Mouse (Mus musculus) MEL (cell line): ENCODE data around the gene Matn1. TPM values are rescaled to one million over a fixed set of nuclear protein-coding genes. Genes with fewer than 3 reads are reported as not detected.
A peak's percentile ranks its signal among the peaks of the same experiment; 100 is the strongest.

Source experiments
- DNase-seq: peaks from one replicate; pipeline ENCODE4 v3.0.0; 2011; ENCODE audit warnings: low read depth, low spot score
- H3K27ac ChIP-seq: 2 replicates; pipeline ENCODE4 v1.5.1; 2012; ENCODE audit warnings: low read depth, mild to moderate bottlenecking, control low read depth, low read length, moderate library complexity; ENCODE audit not compliant: control insufficient read depth
- H3K27me3 ChIP-seq, 2 experiments: fragments of 150-350 bp in 1 of 2; sonication (generic) in 1 of 2; 2 replicates each; pipeline ENCODE4 v1.6.1; 2012; ENCODE audit warnings: low read length in 2 of 2, mild to moderate bottlenecking in 2 of 2, improper control_type of control experiment in 1 of 2, moderate library complexity in 1 of 2; ENCODE audit not compliant: insufficient read depth in 2 of 2, control insufficient read depth in 1 of 2
- H3K36me3 ChIP-seq, 2 experiments: 2 replicates each; pipeline ENCODE4 v1.6.1; 2012 to 2014; ENCODE audit warnings: low read length in 2 of 2, improper control_type of control experiment in 1 of 2, inconsistent platforms in 1 of 2, mild to moderate bottlenecking in 1 of 2; ENCODE audit not compliant: insufficient read depth in 2 of 2, control insufficient read depth in 1 of 2
- H3K4me1 ChIP-seq, 2 experiments: fragments of 150-350 bp in 1 of 2; sonication (generic) in 1 of 2; 2 replicates each; pipeline ENCODE4 v1.6.1; 2012; ENCODE audit warnings: low read length in 2 of 2, improper control_type of control experiment in 1 of 2, mild to moderate bottlenecking in 1 of 2; ENCODE audit not compliant: insufficient read depth in 2 of 2, control insufficient read depth in 1 of 2
- H3K4me3 ChIP-seq, 2 experiments: fragments of 150-350 bp in 1 of 2; sonication (generic) in 1 of 2; 2 replicates each; pipeline ENCODE4 v1.5.1; 2012; ENCODE audit warnings: low read depth in 2 of 2, low read length in 2 of 2, mild to moderate bottlenecking in 2 of 2, moderate library complexity in 2 of 2, control low read depth in 1 of 2, improper control_type of control experiment in 1 of 2; ENCODE audit not compliant: control insufficient read depth in 1 of 2, insufficient read depth in 1 of 2
- H3K79me2 ChIP-seq: 2 replicates; pipeline ENCODE4 v1.6.1; 2012; ENCODE audit warnings: mild to moderate bottlenecking, low read length, moderate library complexity; ENCODE audit not compliant: control insufficient read depth, poor library complexity, insufficient read depth
- H3K9ac ChIP-seq: 2 replicates; pipeline ENCODE4 v1.6.1; 2012; ENCODE audit warnings: low read depth, mild to moderate bottlenecking, control low read depth, low read length, moderate library complexity; ENCODE audit not compliant: control insufficient read depth, poor library complexity, severe bottlenecking
- H3K9me3 ChIP-seq: fragments of 150-350 bp; sonication (generic); replicated peaks from 2 replicates; pipeline ENCODE4 v1.6.1; 2012; ENCODE audit warnings: mild to moderate bottlenecking, low read length, improper control_type of control experiment, moderate library complexity; ENCODE audit not compliant: insufficient read depth
- CHD1 ChIP-seq: IDR thresholded peaks from 2 replicates; pipeline ENCODE4 v1.6.1; 2012; ENCODE audit warnings: low read depth, mild to moderate bottlenecking, inconsistent platforms, low read length, improper control_type of control experiment
- CHD2 ChIP-seq: IDR thresholded peaks from 2 replicates; pipeline ENCODE4 v1.6.1; 2011; ENCODE audit warnings: low read length, improper control_type of control experiment
- CTCF ChIP-seq, 3 experiments: IDR thresholded peaks in 2 of 3; conservative IDR thresholded peaks in 1 of 3; 2 replicates each; pipeline ENCODE4 v1.5.1; 2011 to 2012; ENCODE audit warnings: low read length in 3 of 3, low read depth in 2 of 3, mild to moderate bottlenecking in 2 of 3, improper control_type of control experiment in 1 of 3, inconsistent platforms in 1 of 3, mixed read lengths in 1 of 3, moderate library complexity in 1 of 3; ENCODE audit not compliant: control insufficient read depth in 1 of 3, insufficient read depth in 1 of 3, poor library complexity in 1 of 3, severe bottlenecking in 1 of 3
- ELF1 ChIP-seq: IDR thresholded peaks from 2 replicates; pipeline ENCODE4 v1.6.1; 2014; ENCODE audit warnings: low read depth, mild to moderate bottlenecking, inconsistent platforms, low read length, improper control_type of control experiment, moderate library complexity
- ETS1 ChIP-seq: IDR thresholded peaks from 2 replicates; pipeline ENCODE4 v1.6.1; 2012; ENCODE audit warnings: low read depth, mild to moderate bottlenecking, inconsistent platforms, low read length, improper control_type of control experiment, moderate library complexity
- GABPA ChIP-seq: IDR thresholded peaks from 2 replicates; pipeline ENCODE4 v1.6.1; 2012; ENCODE audit warnings: low read depth, mild to moderate bottlenecking, inconsistent platforms, low read length, improper control_type of control experiment, moderate library complexity
- HCFC1 ChIP-seq: IDR thresholded peaks from 2 replicates; pipeline ENCODE4 v1.6.1; 2012; ENCODE audit warnings: low read depth, mild to moderate bottlenecking, inconsistent platforms, low read length, improper control_type of control experiment, moderate library complexity
- JUND ChIP-seq: IDR thresholded peaks from 2 replicates; pipeline ENCODE4 v1.6.1; 2011; ENCODE audit warnings: low read depth, mild to moderate bottlenecking, improper control_type of control experiment, low read length
- KAT2A ChIP-seq: conservative IDR thresholded peaks from 2 replicates; pipeline ENCODE4 v1.6.1; 2012; ENCODE audit warnings: low read depth, low read length, improper control_type of control experiment, inconsistent platforms
- MAFK ChIP-seq: IDR thresholded peaks from 2 replicates; pipeline ENCODE4 v1.6.1; 2011; ENCODE audit warnings: low read depth, mild to moderate bottlenecking, low read length, improper control_type of control experiment, borderline replicate concordance
- MEF2A ChIP-seq: IDR thresholded peaks from 2 replicates; pipeline ENCODE4 v1.6.1; 2014; ENCODE audit warnings: low read depth, mild to moderate bottlenecking, inconsistent platforms, low read length, improper control_type of control experiment; ENCODE audit not compliant: poor library complexity, insufficient replicate concordance, severe bottlenecking; ENCODE audit errors: extremely low read depth
- MYB ChIP-seq: IDR thresholded peaks from 2 replicates; pipeline ENCODE4 v1.6.1; 2011; ENCODE audit warnings: mild to moderate bottlenecking, low read depth, low read length, improper control_type of control experiment
- NELFE ChIP-seq: IDR thresholded peaks from 2 replicates; pipeline ENCODE4 v1.6.1; 2011; ENCODE audit warnings: low read depth, low read length, improper control_type of control experiment
- NRF1 ChIP-seq: IDR thresholded peaks from 2 replicates; pipeline ENCODE4 v1.6.1; 2014; ENCODE audit warnings: low read depth, mild to moderate bottlenecking, inconsistent platforms, low read length, improper control_type of control experiment, moderate library complexity; ENCODE audit not compliant: poor library complexity, insufficient read depth, severe bottlenecking
- POLR2A ChIP-seq, 2 experiments: IDR thresholded peaks; 2 replicates each; pipeline ENCODE4 v1.6.1; 2011 to 2012; ENCODE audit warnings: low read length in 2 of 2, mild to moderate bottlenecking in 2 of 2, control low read depth in 1 of 2, improper control_type of control experiment in 1 of 2, low read depth in 1 of 2, moderate library complexity in 1 of 2; ENCODE audit not compliant: control insufficient read depth in 1 of 2, insufficient read depth in 1 of 2, poor library complexity in 1 of 2
- POLR2AphosphoS5 ChIP-seq: IDR thresholded peaks from 2 replicates; pipeline ENCODE4 v1.6.1; 2012; ENCODE audit warnings: low read depth, borderline replicate concordance, mild to moderate bottlenecking, inconsistent platforms, low read length, moderate library complexity, mixed read lengths
- RAD21 ChIP-seq: IDR thresholded peaks from 2 replicates; pipeline ENCODE4 v1.6.1; 2011; ENCODE audit warnings: mild to moderate bottlenecking, low read depth, low read length, improper control_type of control experiment
- SIN3A ChIP-seq: IDR thresholded peaks from 2 replicates; pipeline ENCODE4 v1.6.1; 2012; ENCODE audit warnings: low read length, improper control_type of control experiment, inconsistent platforms
- SMC3 ChIP-seq: IDR thresholded peaks from 2 replicates; pipeline ENCODE4 v1.6.1; 2011; ENCODE audit warnings: low read depth, low read length, improper control_type of control experiment
- TAL1 ChIP-seq: IDR thresholded peaks from 2 replicates; pipeline ENCODE4 v1.6.1; 2012; ENCODE audit warnings: mild to moderate bottlenecking, inconsistent platforms, low read length, moderate library complexity, mixed read lengths
- TBP ChIP-seq: IDR thresholded peaks from 2 replicates; pipeline ENCODE4 v1.8.0; 2011; ENCODE audit warnings: low read depth, low read length, improper control_type of control experiment
- TCF12 ChIP-seq: IDR thresholded peaks from 2 replicates; pipeline ENCODE4 v1.6.1; 2014; ENCODE audit warnings: low read depth, mild to moderate bottlenecking, inconsistent platforms, low read length, improper control_type of control experiment, moderate library complexity
- UBTF ChIP-seq: IDR thresholded peaks from 2 replicates; pipeline ENCODE4 v1.6.1; 2012; ENCODE audit warnings: low read depth, mild to moderate bottlenecking, inconsistent platforms, low read length, improper control_type of control experiment, moderate library complexity, borderline replicate concordance; ENCODE audit not compliant: insufficient read depth
- USF1 ChIP-seq: IDR thresholded peaks from 2 replicates; pipeline ENCODE4 v1.6.1; 2014; ENCODE audit warnings: low read depth, mild to moderate bottlenecking, inconsistent platforms, low read length, improper control_type of control experiment, moderate library complexity
- ZC3H11A ChIP-seq: IDR thresholded peaks from 2 replicates; pipeline ENCODE4 v1.6.1; 2012; ENCODE audit warnings: low read depth, mild to moderate bottlenecking, inconsistent platforms, low read length, improper control_type of control experiment
- ZKSCAN1 ChIP-seq: IDR thresholded peaks from 2 replicates; pipeline ENCODE4 v1.6.1; 2012; ENCODE audit warnings: low read depth, mild to moderate bottlenecking, inconsistent platforms, low read length, improper control_type of control experiment, moderate library complexity
- ZMIZ1 ChIP-seq: IDR thresholded peaks from 2 replicates; pipeline ENCODE4 v1.6.1; 2012; ENCODE audit warnings: low read depth, mild to moderate bottlenecking, inconsistent platforms, low read length, improper control_type of control experiment, moderate library complexity
- ZNF384 ChIP-seq: IDR thresholded peaks from 2 replicates; pipeline ENCODE4 v1.6.1; 2012; ENCODE audit warnings: low read depth, mild to moderate bottlenecking, inconsistent platforms, low read length, improper control_type of control experiment
- polyA plus RNA-seq, 2 experiments: library from polyadenylated mRNA; stranded (reverse) in 1 of 2; unstranded in 1 of 2; fragments of >175 nt in 1 of 2; fragments of >200 nt in 1 of 2; gene quantifications; 2 replicates each; pipeline versions ENCODE4 v1.2.1 to v1.2.4; 2012; ENCODE audit warnings: low replicate concordance in 2 of 2, low read depth in 1 of 2; ENCODE audit not compliant: insufficient read length in 2 of 2, insufficient read depth in 1 of 2, missing spikeins in 1 of 2
- total RNA-seq: library from RNA; depleted of rRNA; stranded (reverse); fragments of 300-350 nt; gene quantifications from 2 replicates; pipeline ENCODE4 v1.2.3, GENCODE M21; 2012

Gene Matn1
- total and polyA plus RNA-seq, 3 experiments = not detected

DNA sequence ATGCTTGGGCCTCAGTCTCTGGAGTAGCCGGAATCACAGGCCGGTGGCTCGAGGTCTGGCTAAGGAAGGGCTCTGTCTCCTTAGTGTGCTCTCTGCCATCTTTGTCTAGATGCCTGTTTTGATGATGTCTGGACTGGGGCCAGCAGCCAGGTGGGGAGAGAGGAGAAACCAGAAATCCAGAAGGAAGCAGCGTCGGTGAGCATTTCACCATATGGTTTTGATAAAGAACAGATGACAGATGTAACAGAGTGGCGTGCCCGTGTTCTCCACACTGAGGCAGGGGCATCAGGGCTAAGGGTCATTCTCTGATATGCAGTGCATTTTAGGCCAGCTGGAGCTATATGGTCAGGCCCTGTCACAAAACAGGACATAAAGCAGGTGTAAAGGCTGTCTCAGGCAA is 43.4 kb upstream of the Matn1 start:
- DNase-seq = no peak
- H3K36me3 ChIP-seq = peaks cover 0 to 28% of the 10 kb centered on the region in 2 experiments; a peak in 2 of 4 replicates
- H3K4me3 ChIP-seq = no peak overlapping the region
- peaks cover 10 to 42% of the 10 kb centered on the region in 2 experiments for H3K4me1 ChIP-seq
- no peaks in the 10 kb centered on the region for H3K9me3 ChIP-seq
- no peaks in the 10 kb centered on the region for H3K27me3 ChIP-seq
- no peaks in the 10 kb centered on the region; the same call in 1 of the 2 replicates for H3K79me2 ChIP-seq
- no peak overlapping the region for H3K27ac ChIP-seq
- no peak overlapping the region for H3K9ac ChIP-seq
- TF ChIP-seq CTCF (IDR thresholded peaks at IDR 0.05 in 2 of 3, conservative IDR thresholded peaks at IDR 0.05 in 1 of 3; ENCODE audit: control insufficient read depth in 1 of 3, insufficient read depth in 1 of 3, low read depth in 2 of 3, low read length in 3 of 3, poor library complexity in 1 of 3, severe bottlenecking in 1 of 3) (no peak), MAFK (no peak), ZMIZ1 (no peak), JUND (no peak), USF1 (no peak), TCF12 (no peak), TBP (no peak), POLR2A (IDR thresholded peaks at IDR 0.05; ENCODE audit: control insufficient read depth in 1 of 2, insufficient read depth in 1 of 2, low read depth in 1 of 2, low read length in 2 of 2, poor library complexity in 1 of 2) (no peak), CHD1 (no peak), NRF1 (no peak), RAD21 (no peak), NELFE (no peak), MEF2A (no peak), ZC3H11A (no peak), POLR2AphosphoS5 (no peak)
- TF ChIP-seq, all 39 proteins: peak for 0

GRCm38 (mm10) chr4:130902289-130902781 is 41.9 kb upstream of the Matn1 start:
- DNase-seq = peak; percentile 92
- H3K27me3 ChIP-seq = no peaks in the 10 kb centered on the region
- H3K4me3 ChIP-seq = peak overlapping the region; percentile 14 to 38
- peak overlapping the region; percentile 86 for H3K9ac ChIP-seq
- peaks cover 0 to 29% of the 10 kb centered on the region in 2 experiments; a peak in 2 of 4 replicates for H3K36me3 ChIP-seq
- H3K4me1 ChIP-seq = peaks cover 10 to 46% of the 10 kb centered on the region in 2 experiments
- peak overlapping the region; percentile 100 for H3K27ac ChIP-seq
- H3K79me2 ChIP-seq = no peaks in the 10 kb centered on the region; the same call in 1 of the 2 replicates
- H3K9me3 ChIP-seq = no peaks in the 10 kb centered on the region
- TF ChIP-seq TCF12 = peak; percentile 80
- no peak for TF ChIP-seq ZNF384
- TF ChIP-seq ZC3H11A = no peak
- TF ChIP-seq GABPA = no peak
- TF ChIP-seq KAT2A = no peak; the same call in 1 of the 2 replicates
- TF ChIP-seq POLR2A (IDR thresholded peaks at IDR 0.05; ENCODE audit: control insufficient read depth in 1 of 2, insufficient read depth in 1 of 2, low read depth in 1 of 2, low read length in 2 of 2, poor library complexity in 1 of 2) = peak; percentile 40 to 55; a peak in 2 of 4 replicates
- 0 out of 2 replicates have a peak, but pooled peaks have one; percentile 7 for TF ChIP-seq USF1
- TF ChIP-seq ETS1 = peak; percentile 87
- peak; percentile 63 for TF ChIP-seq TBP
- peak; percentile 99 for TF ChIP-seq JUND
- TF ChIP-seq RAD21 = no peak
- TF ChIP-seq MYB = no peak
- 0 out of 2 replicates have a peak, but pooled peaks have one; percentile 13 for TF ChIP-seq UBTF
- peak; percentile 64 for TF ChIP-seq HCFC1
- no peak for TF ChIP-seq MAFK
- TF ChIP-seq ZMIZ1 = peak; percentile 58; the same call in 1 of the 2 replicates
- TF ChIP-seq SMC3 = no peak
- TF ChIP-seq ELF1 = peak; percentile 47; the same call in 1 of the 2 replicates
- TF ChIP-seq TAL1 = peak; percentile 55
- no peak for TF ChIP-seq ZKSCAN1
- peak; percentile 77 for TF ChIP-seq SIN3A
- peak; percentile 48 for TF ChIP-seq CHD2
- peak; percentile 30; the same call in 1 of the 2 replicates for TF ChIP-seq NRF1
